Mouse (Mus musculus) layer of hippocampus, adult 9-11 months (tissue): Measurements from ENCODE around the gene Orm3.
A peak's percentile ranks its signal among the peaks of the same experiment; 100 is the strongest.

Experiments
- DNase-seq: peaks from one replicate; pipeline ENCODE4 v3.0.0; 2022

The Orm3 gene

DNA sequence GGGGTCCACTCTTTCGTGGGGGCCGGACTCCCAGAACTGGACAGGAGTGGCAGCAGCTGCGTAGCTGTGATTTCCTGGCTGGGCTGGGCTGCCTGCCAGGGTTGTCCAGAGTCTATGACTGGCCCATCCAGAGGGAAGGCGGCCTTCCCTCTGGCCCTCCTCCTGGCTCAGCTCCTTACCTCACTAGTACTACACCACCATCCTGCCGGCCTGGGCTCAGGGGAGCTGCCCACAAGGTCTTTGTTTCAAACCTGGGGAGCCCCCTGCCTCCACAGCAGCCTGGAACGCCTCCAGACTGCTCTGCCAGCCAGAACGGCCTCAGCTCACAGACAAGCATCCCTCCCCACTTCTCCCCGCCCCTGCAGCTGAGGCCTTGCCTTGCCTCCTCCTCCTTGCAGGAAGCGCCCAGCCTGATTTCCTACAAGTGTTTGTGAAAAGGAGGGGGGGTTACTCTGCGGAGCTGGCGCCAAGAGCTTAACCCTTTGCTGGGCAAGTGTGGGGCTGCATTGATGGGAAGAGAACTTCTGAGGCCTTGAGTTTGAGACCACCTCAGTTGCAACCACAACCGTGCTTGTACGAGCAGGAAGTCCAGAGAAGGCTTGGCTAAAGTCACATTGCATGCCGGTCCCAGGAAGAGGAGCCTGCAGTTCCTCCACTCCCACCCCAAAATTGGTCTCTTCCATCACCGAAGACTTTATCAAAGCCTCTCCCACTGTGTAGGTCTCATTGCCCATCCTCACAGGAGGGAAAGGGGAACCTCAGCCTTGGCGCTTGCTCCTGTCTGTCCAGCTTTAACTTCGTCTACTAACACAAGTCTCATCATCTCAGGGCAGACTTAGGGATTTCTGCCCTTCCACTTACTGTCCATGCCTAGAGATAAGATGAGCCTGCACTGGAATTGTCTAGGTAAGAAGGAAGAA lies 47.3 kb downstream of the Orm3 start, which contains the start of gene Akna:
Akna (minus strand) TSS at position 315 of the 920 bp plus-strand sequence.
- peak; percentile 83 for DNase-seq

DNA sequence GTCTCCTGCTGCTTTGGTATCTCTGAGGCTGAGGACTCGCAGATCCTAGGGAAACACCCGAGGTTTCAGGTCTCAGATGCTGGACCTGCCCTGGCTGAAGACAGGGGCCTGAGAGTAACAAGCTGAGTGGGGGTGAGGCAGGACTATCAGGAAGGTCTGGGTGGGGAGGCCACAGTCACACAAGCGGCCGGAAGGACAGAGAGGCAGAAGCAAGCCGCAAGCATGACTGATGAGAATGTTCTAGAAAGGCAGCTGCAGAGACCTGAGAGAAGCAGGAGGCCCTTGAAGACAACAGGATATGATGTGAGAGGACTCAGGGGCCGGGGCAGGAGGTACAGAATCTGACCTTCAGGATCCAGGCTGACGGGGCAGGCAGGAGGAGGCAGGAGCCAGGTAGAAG lies 48.2 kb downstream of the Orm3 start:
- no peak for DNase-seq

DNA sequence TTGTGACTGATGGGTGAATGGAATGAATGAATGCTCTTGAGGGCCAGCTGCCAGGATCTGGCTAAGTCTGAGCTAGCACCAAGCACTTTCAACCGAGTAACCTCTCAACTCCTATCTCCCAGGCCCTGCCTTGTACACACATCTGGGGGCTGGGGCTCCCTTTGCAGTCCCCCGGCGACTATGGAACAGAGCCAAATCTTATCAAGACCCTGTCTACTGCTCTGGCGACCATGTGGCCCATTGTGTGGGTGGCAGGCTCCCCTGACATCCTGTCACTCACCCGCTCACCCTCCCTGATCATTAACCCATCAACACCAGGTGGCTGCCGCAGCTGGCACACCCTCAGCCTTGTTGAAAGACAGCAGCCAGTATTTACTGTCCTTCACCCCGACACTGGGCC lies 49.1 kb downstream of the Orm3 start:
- DNase-seq = no peak

DNA sequence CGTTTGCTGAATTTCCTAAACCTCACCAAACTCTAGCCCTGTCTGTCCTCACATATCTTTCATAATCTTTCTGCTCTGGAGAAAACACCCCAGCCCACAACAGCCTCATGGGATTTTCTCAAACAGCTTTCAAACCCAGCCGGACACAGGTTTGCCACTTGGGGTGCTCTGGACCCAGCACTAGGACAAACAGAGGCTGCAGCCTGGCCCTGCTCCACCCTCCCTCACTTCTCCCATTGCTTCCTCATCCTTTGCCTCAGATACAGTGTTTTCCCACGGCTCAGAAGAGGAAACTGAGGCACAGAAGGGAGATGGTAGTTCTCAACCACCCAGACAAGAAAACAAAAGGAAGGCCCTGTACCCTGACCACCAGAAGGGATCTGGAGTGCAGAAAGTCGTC lies 49.7 kb downstream of the Orm3 start:
- no peak for DNase-seq

DNA sequence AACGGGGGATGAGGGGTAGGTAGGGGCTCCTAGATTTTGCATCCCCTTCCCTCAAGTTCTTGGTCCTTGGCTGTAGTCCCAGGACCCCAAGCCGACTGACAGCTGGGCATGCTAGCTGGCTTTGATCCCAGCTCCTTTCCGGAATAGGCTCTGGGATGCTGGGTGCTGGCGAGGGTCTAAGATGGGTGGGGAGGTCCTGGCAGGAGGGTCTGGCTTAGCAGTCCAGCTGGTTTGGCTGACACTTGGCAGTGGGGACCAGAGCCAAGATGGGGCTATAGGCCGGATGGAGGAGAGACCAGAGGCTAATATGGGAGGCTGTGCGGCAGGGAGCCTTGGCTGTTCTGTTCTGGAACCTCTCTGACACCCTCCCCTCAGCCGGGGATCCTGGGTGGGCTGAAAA lies 52.3 kb downstream of the Orm3 start:
- DNase-seq = no peak

DNA sequence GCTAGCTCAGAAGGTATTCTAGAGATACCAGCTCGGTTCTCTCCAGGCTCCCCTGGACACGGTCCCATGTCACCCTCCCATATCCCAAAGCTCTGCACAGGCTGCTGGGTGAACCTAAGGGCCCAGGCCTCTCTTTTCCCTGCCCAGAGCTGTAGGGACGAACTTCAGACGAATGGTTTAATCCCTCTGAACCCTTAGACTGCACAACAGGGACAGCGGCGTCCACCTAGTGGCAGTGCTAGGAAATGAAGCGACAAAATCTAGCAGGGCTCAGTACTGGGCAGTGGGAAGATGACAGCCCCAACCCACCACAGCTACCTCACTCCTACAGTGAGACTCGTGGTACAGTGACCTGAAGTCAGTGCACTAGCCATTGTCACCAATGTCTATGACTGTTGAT lies 52.7 kb downstream of the Orm3 start:
- no peak for DNase-seq
